Mouse (Mus musculus) left cerebral cortex, adult 2 months (tissue): ENCODE measurements at regions not wholly inside any gene's neighbourhood (a gene's known extent, or its start where the extent isn't known, plus 50 kb on each side); places are given as distances from the start of the nearest gene placed in this dataset.

Experiments used
- DNase-seq, 2 experiments: peaks; one replicate each; pipeline ENCODE4 v3.0.0; 2021 to 2022; ENCODE audit warnings: low spot score in 2 of 2, mixed read lengths in 1 of 2; ENCODE audit errors: extremely low spot score in 1 of 2
- H3K27ac ChIP-seq: fragments of 200-600 bp; 2 replicates; pipeline ENCODE4 v1.8.1; 2022
- H3K4me3 ChIP-seq: fragments of 200-600 bp; 2 replicates; pipeline ENCODE4 v1.8.1; 2022
- CTCF ChIP-seq: fragments of 200-600 bp; IDR thresholded peaks from 2 replicates; pipeline ENCODE4 v1.8.1; 2022; ENCODE audit warnings: antibody characterized with exemption, mild to moderate bottlenecking, moderate library complexity
- intact Hi-C: fragments of 180-260 bp; cut with DNase I; formaldehyde crosslinking; loops from one replicate; pipeline ENCODE4 v1.15.1; 2025

DNA sequence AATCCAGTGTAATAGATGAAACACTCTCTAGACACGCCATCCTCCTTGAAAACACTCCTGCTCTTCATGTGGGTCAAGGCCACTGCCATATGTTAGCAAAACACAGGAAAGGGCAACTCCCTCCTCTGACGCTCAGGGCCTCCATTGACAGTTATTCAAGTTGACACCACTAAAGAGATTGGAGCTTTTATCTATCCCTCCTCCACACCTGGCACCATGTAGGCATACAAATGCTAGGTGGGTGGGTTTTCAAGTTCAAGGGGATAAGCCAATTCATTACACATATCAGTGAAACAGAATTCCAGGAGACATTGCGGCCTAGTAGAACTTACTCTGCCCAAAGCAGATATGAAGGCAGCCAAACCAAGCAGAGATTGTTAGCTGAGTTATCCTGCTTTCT is 331.0 kb downstream of the Tns1 start:
- no peak overlapping the region for H3K27ac ChIP-seq
- no peak overlapping the region for H3K4me3 ChIP-seq
- no peak for DNase-seq
- intact Hi-C loops = no loop called here
- no peak for TF ChIP-seq CTCF

GRCm38 (mm10) chr1:73792311-73792710 is 331.9 kb downstream of the Tns1 start:
- no peak for TF ChIP-seq CTCF
- no peak for DNase-seq
- intact Hi-C loops = no loop called here
- Histone ChIP-seq H3K27ac (no peak overlapping the region), H3K4me3 (no peak overlapping the region)

DNA sequence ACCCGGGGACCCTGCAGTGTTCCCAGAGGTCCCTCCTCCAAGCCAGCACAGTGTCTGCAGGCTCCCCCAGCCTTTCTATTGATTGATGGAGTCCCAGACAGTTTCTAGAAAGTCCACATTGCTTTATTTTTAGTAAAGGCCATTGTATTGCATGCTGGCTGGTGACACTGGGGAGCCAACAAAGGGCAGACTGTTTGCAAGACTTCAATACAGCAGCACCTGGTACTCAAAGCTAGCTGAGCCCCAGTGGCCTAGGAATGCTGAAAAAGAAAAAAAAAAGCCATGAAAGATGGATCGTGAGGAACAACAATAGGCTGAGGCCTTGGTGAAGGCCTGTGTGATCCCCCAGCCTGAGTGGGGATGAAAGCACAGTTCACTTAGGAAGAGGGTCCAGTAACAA is 336.6 kb downstream of the Tns1 start:
- DNase-seq = no peak
- intact Hi-C loops = no loop called here

GRCm38 (mm10) chr1:73787224-73787623 is 337.0 kb downstream of the Tns1 start:
- DNase-seq = no peak
- H3K27ac ChIP-seq = no peak overlapping the region
- TF ChIP-seq CTCF = no peak
- H3K4me3 ChIP-seq = no peak overlapping the region
- intact Hi-C loops = no loop called here

More for the DNA sequence above, 336.6 kb downstream of the Tns1 start:
- no peak overlapping the region for H3K27ac ChIP-seq
- no peak overlapping the region for H3K4me3 ChIP-seq
- no peak for TF ChIP-seq CTCF

GRCm38 (mm10) chr1:73783303-73783702 is 340.9 kb downstream of the Tns1 start:
- no peak for TF ChIP-seq CTCF
- Histone ChIP-seq H3K27ac (no peak overlapping the region), H3K4me3 (no peak overlapping the region)
- intact Hi-C loops = no loop called here
- DNase-seq = no peak

- no peak for DNase-seq
- Histone ChIP-seq H3K27ac (no peak overlapping the region), H3K4me3 (no peak overlapping the region)
- TF ChIP-seq CTCF = no peak
- intact Hi-C loops = no loop called here
These were observed 341.4 kb downstream of the Tns1 start for GRCm38 (mm10) chr1:73782871-73783270.

- no peak for TF ChIP-seq CTCF
- Histone ChIP-seq H3K27ac (no peak overlapping the region), H3K4me3 (no peak overlapping the region)
- intact Hi-C loops = no loop called here
- DNase-seq = no peak
These were observed 352.5 kb downstream of the Tns1 start for GRCm38 (mm10) chr1:73771773-73772172.

GRCm38 (mm10) chr1:73770631-73771030 is 353.6 kb downstream of the Tns1 start:
- no peak for TF ChIP-seq CTCF
- peak; percentile 8 to 10 for DNase-seq
- H3K4me3 ChIP-seq = no peak overlapping the region
- intact Hi-C loops = no loop called here
- no peak overlapping the region for H3K27ac ChIP-seq

- Histone ChIP-seq H3K4me3 (no peak overlapping the region), H3K27ac (no peak overlapping the region)
- intact Hi-C loops = no loop called here
- no peak for TF ChIP-seq CTCF
- no peak for DNase-seq
These were observed 359.5 kb downstream of the Tns1 start for GRCm38 (mm10) chr1:73764611-73765333.

DNA sequence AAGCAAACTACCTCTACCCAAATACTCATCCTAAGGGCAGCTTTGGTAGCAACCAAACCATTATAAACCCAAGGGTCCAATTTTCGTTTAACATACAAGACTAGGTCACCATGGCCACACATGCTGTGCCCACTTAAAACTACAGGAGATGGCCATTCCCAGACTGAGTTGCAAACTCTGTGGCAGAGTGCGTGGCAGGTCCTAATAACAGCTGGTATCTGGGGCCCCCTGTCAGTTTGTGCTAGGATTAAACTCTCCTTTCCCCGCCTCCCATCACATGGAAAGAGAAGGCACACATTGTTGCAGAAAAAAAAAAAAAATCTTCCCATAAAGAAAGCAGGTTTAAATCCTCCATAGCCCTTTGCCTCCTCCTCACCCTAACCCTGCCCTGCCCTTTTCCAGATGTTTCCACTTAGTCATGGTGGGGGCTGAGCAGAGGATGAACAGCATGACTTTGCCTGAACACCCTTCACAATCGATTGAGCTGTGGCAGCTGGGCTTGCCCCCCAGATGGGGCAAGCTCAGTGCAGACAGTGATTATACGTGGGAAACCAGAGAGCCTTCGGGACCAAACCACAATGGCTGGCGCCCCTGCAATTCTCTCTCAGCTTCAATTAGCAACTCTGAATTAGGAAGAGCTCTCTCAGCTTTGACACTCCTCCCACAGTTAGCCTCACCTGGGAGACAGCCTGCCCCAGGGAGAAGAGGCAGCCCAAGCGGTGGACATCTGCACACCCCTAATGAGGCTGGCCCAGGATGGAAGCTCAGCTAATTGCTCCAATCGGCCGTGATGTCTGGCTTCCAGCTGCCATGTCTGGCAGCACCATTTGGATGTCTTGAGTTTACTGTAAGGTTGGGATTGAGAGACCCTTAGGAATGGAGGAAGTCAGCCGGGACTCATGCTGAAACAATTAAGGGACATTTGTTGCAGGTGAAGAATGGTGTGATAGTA is 365.9 kb downstream of the Tns1 start:
- Histone ChIP-seq H3K4me3 (no peak overlapping the region), H3K27ac (no peak overlapping the region)
- DNase-seq = no peak
- intact Hi-C loops = no loop called here
- TF ChIP-seq CTCF = no peak

GRCm38 (mm10) chr1:73755791-73756190 is 368.5 kb downstream of the Tns1 start:
- Histone ChIP-seq H3K4me3 (no peak overlapping the region), H3K27ac (no peak overlapping the region)
- no peak for DNase-seq
- no peak for TF ChIP-seq CTCF
- intact Hi-C loops = no loop called here

GRCm38 (mm10) chr1:73754928-73755327 is 369.3 kb downstream of the Tns1 start:
- no peak overlapping the region for H3K27ac ChIP-seq
- TF ChIP-seq CTCF = no peak
- intact Hi-C loops = no loop called here
- H3K4me3 ChIP-seq = no peak overlapping the region
- DNase-seq = no peak
